Mouse (Mus musculus) right cerebral cortex, adult 2 months (tissue): ENCODE results near the gene Ripply2.
A peak's percentile ranks its signal among the peaks of the same experiment; 100 is the strongest.

Experiments used
- DNase-seq, 2 experiments: peaks; one replicate each; pipeline ENCODE4 v3.0.0; 2021 to 2022; ENCODE audit warnings: low spot score in 2 of 2

Ripply2 gene

GRCm38 (mm10) chr9:87025764-87026163 is 10.4 kb downstream of the Ripply2 start:
- no peak for DNase-seq

- peak; percentile 84 to 85 for DNase-seq
These were observed 12.2 kb downstream of the Ripply2 start for GRCm38 (mm10) chr9:87027423-87028084.

GRCm38 (mm10) chr9:87032196-87032595 is 16.9 kb downstream of the Ripply2 start:
- no peak for DNase-seq

GRCm38 (mm10) chr9:87034831-87035580 is 19.7 kb downstream of the Ripply2 start:
- DNase-seq: no peak

- peak in 1 of 2 experiments; percentile 8 for DNase-seq
These were observed 34.1 kb downstream of the Ripply2 start for GRCm38 (mm10) chr9:87049425-87049824.

- DNase-seq: peak; percentile 44 to 45
These were observed 40.4 kb downstream of the Ripply2 start for GRCm38 (mm10) chr9:87055547-87056235.

GRCm38 (mm10) chr9:87062337-87062736 is 47.0 kb downstream of the Ripply2 start:
- DNase-seq: no peak

- DNase-seq: no peak
These were observed 52.8 kb downstream of the Ripply2 start for GRCm38 (mm10) chr9:87068160-87068559.
